Mouse (Mus musculus): ENCODE data around the gene 4930555G01Rik.
"Not testable (repeated sequence)": the region's sequence is repeated elsewhere in the genome, so short reads cannot be mapped to it uniquely, and the experiment has no call there.

4930555G01Rik gene

DNA sequence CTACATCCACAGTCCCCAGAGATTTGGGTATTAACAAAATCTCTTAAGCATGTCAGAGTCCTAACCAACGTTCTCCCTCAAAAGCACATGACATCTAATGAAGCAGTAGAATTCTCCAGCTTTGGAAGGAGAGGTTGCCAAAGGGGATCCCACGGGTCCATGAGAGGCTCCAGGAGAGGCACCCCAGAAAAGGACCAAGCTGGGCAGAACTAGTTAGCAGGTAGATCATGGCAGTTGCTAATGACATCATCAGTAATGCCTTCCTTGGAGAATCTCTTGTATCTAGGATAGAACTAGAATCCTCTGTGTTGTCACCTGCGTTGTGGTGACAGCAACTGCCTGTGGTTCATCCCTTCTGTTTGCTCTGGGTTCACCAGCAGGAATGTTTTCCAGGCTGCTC lies at the start of gene 4930555G01Rik:
Gene 4930555G01Rik (plus strand): TSS at position 301 of the 400 bp plus-strand sequence.
- in situ Hi-C loops (cut with MseI, MboI) = not testable (repeated sequence)

DNA sequence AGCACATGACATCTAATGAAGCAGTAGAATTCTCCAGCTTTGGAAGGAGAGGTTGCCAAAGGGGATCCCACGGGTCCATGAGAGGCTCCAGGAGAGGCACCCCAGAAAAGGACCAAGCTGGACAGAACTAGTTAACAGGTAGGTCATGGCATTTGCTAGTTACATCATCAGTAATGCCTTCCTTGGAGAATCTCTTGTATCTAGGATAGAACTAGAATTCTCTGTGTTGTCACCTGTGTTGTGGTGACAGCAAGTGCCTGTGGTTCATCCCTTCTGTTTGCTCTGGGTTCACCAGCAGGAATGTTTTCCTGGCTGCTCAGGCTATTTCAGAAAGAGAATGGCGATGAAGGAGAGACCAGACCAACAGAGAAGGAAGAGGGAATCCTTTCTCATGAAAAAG lies 34.8 kb upstream of the 4930555G01Rik start, which contains the start of gene Gm3298:
Gene Gm3298 (plus strand): TSS at position 301 of the 400 bp plus-strand sequence.
- in situ Hi-C loops (cut with MseI, MboI) = not testable (repeated sequence)

DNA sequence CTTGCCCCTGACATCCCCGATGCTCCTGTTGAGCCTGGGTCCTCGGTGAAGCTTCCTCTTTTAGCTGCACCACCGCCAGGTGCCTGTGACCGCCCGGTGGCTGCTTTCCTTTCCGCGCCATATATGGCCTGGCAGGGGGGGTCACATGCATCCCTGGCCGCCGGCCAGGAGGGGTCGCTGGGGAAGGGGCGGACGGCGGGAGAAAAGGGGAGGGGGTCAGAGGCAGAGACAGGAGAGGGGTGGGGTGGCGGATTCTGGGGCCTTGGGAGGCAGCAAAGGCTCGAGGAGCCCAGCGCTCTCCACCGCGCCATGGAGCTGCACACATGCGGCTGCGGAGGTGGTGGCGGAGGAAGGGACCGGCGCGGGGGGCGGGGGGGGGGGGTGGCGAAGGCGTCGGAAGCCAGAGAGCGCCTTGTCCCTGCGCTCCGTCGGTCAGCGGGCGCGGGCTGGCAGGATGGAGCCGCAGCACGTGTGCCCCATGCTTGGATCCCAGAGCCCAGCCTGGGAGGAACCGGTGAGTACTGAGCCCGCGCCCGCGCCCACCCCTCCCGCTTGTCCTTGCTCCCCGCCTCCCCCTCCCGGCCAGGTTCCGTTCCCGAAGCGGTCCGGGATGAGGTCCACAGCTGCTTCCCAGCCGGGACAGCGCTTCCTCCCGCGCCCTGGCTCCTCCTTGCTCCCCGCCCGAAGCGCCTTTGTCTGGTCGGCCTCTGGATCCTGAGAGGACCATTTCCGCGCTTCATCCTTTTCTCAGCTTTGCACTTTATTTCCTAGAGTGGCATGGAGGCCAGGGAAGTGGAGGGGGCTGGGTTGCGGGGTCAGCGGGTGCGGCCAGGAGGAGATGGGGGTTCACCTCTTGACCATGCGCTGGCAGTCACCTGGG lies 20.4 kb downstream of the 4930555G01Rik start, which contains the start of gene Gm8281:
Gene Gm8281 (plus strand): TSS at position 430 of the 880 bp plus-strand sequence.
- in situ Hi-C loops (cut with MseI, MboI) = not testable (repeated sequence)

Data from mouse trophoblast stem cell (cell line).